Mouse (Mus musculus) adrenal gland, adult (tissue): ENCODE measurements at regions not wholly inside any gene's neighbourhood (a gene's known extent, or its start where the extent isn't known, plus 50 kb on each side); places are given as distances from the start of the nearest gene placed in this dataset.

Experiments used
- DNase-seq, 2 experiments: peaks; one replicate each; pipeline ENCODE4 v3.0.0; 2022 to 2023; ENCODE audit warnings: low spot score in 1 of 2; ENCODE audit not compliant: inconsistent age in 2 of 2

GRCm38 (mm10) chr6:108606231-108606630 is 54.2 kb upstream of the Bhlhe40 start:
- DNase-seq: peak; percentile 88 to 96

GRCm38 (mm10) chr6:108608308-108608707 is 52.1 kb upstream of the Bhlhe40 start:
- peak; percentile 8 to 38 for DNase-seq
